Mouse (Mus musculus): ENCODE measurements around the gene Mecr.

The Mecr gene

DNA sequence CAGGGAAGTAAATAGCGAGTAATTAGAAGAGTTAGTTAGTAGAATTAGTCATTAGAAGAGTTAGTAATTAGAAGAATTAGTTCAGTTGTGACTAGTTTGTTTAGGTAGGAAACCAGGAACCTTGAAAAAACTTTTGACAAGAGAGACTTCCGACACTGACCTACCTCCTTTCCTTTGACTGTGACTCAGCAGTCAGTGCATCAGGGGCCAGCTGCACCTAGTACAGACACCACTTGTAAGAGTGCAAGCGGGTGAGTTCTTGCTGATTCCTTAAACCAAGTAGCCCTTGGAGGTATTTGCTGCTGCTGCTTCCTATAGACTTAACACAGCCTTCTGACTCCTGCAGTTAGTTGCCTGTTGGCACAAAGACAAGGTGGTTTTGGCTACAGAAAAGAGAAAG lies 47.4 kb downstream of the Mecr start:
- DNase-seq (ENCODE audit: low read depth, low spot score): peak; percentile 33

DNA sequence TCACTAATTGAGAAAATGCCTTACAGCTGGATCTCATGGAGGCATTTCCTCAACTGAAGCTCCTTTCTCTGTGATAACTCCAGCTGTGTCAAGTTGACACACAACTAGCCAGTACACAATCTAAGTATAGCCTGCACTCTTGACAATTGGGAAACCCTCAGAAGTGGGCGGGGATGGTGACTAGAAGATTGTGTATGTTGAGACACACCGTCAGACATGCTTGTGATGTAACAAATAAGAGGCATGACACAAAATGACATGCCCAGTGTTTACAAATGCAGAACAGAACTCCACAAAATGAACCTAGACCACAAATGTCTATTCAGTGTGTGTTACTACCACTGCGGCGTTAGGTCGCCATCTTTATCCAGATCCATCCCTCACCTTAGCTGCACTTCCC lies 53.8 kb downstream of the Mecr start:
- DNase-seq (ENCODE audit: low read depth, low spot score): no peak

DNA sequence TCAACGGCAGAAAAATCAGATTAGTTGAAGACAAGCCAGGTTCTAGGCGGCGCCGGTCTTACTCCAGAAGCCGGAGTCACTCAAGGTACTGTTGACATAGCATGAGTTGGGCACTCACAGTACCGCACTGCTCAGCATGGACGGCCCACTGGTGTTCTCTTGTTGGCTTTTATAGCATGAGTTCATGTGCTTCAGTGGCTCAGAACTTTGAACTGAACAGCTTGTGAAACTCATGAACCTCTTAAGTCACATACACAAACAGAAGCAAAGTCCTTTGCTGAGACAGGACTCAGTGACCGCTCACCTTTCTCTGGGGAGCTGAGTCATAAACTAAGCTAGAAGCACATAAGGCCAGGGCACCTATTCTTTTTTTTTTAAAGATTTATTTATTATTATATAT lies 54.5 kb downstream of the Mecr start:
- no peak for DNase-seq (ENCODE audit: low read depth, low spot score)

DNA sequence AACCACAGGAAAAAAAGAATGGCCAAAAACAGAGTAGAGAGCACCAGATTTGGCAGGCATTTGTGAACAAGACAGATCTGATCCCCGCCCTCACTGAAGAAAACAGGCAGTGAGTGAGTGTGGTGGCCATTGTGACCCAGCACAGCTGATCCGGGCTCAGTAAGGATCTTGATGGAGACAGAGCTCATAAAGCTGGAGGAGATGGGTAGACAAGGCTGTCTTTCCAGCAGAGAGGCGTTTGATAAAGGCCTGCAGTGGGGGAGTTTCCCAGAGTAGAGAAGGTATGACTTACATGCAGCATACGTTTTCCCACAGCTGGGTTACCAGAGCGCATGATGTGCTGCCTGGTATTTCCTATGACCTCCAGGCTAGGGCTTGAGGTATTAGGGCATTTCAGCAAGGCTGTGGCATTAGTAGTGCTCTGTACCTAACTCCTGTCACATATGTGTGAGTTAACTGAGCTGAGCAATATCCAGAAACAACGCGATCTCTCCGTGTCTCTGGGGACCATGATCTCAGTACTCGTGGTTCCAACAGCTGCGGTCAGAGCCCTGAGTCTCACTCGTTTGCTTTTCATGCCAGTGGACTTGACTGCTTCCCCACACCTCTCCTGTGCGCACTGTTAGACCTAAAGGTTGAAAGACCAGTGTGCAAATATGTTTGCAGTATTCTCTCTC lies 55.4 kb downstream of the Mecr start:
- DNase-seq (ENCODE audit: low read depth, low spot score): no peak

DNA sequence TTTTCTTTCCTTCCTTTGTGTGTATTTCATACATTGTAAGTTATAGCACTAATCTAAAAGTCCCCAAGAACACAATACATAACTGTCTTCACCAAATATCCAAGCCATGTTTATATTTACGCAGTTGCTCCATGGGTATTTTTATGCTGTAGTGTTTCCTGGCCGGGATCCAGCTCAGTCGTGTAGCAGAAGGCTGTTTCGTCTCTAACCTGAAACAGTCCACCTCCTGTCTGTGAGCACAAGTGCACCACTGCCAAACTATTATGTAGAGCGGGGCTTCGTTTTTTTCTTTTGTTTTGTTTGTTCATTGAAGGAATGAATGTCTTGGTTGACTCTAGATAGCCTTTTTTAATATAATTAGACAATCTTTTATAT lies 55.9 kb downstream of the Mecr start:
- no peak for DNase-seq (ENCODE audit: low read depth, low spot score)

DNA sequence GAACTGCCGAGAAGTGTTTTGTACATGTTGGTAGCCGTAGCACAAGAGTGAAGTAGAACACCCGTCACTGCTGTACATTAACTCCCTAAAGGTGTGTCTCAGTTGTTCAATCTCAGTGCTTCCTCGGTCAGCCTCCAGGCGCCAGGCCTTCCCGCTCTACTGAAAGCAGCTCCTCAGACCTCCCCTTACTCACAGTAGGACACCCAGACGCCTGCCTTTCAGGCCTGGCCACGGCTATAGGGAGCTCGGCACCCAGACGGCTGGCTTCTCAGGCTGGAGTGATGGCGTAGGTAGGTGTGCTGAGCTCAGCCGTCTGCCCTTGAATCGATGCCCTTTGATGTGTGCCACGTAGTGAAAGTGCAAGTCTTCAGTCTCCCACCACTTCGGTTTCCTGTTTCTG lies 57.8 kb downstream of the Mecr start:
- DNase-seq (ENCODE audit: low read depth, low spot score): peak; percentile 69

DNA sequence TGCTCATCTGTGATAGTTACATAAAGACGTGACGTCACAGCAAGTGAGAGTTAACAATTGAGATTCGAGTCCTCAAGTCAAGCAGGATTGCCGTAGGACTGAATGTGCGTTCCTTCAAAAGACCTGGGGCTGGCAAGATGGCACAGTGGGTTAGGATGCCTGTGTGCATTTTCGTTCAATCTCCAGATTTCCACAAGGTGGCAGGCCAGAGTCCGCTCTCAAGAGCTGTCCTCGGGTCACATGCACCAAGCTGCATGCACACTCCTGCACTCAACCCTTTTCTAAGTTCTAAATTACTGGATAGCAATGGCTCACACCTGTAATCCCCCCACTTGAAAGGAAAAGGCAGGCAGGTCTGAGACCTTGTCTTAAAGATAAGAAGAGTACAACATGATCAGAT lies 61.2 kb downstream of the Mecr start:
- DNase-seq (ENCODE audit: low read depth, low spot score): peak; percentile 71

DNA sequence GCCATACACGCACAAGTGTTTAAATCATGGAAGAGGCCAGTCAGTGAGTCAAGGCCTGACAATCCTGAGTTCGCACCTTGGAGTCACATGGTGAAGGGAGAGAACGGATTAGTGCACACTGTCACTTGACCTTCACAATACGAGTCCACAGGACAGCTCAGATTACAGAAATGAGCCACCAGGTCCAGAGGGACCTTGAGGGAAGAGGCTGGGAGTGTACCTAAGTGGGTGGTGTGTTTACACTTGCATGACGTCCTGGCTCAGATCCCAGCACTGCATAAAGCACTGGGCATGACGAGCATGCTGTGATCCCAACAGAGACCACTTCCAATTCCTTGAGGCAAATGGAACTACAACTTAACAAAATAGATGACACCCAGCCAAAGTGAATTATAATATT lies 63.2 kb downstream of the Mecr start:
- no peak for DNase-seq (ENCODE audit: low read depth, low spot score)

DNA sequence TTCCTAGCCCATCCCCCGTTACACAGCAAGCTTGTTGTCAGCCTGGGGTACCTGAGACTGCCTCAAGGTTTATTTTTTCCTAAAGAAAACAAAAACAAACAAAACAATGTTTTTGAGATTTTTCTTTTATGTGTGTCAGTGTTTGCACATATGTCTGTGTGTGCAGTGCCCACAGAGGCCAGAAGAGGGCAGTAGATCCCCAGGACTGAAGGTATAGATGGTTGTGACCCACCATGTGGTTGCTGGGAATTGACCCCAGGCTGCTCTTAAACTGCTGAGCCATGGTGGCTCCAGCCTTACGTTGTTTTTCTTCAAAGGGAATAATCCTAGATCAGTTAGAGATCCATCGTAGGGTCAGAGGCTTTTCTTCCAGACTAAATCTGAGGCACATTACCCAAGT lies 64.6 kb downstream of the Mecr start:
- DNase-seq (ENCODE audit: low read depth, low spot score): peak; percentile 71

DNA sequence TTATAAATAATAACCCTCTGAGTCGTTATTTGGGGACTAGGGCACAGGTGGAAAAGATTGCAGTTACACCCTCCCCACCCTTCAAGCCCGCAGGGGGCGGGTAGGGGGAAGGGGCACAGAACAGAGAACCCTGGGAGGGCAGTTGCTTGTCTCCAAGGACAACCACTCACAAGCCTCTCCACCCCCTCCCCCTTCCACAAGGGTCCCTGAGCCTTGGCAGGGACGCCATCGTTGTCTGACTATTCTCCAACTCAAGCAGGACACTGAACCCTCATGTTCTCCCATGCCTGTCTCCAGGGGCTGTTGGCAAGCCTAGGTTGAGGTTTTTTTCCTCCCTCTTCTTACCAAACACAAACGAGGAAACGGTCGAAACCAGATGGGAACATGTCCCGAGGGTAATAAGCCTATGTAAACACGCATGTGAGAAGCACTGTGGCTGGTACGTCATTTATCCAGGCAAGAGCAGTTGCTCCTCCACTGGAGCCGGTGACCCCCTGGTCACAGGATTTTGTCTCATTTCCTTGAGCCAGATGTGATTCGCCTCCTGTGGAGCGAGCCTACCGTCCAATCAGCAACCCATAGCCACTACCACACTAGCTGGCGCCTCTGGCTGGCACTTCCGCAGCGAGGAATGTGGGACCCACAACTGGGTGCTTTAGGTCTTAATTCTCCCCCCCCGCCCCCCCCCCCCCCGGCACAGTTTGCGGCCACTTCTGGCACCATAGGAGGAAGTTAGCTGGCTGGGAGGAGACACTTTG lies 67.1 kb downstream of the Mecr start:
- DNase-seq (ENCODE audit: low read depth, low spot score): no peak

DNA sequence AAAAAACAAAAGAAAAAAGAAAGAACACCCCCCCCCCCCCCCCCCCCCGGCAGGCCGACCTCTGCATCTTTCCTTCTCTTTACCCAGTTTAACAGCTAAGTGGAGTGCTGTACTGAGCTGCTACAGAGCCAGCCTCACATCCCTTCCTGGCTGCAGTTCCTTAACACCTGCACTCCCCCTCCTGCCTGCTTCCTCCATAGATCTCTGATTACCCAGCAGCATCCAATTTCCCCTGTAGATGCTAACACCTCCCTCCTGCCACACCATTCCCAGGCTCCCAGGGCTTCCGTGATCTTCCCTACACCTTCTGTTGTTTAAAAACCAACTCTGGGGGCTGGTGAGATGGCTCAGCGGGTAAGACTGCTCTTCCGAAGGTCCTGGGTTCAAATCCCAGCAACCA lies 68.3 kb downstream of the Mecr start:
- peak; percentile 44 for DNase-seq (ENCODE audit: low read depth, low spot score)

DNA sequence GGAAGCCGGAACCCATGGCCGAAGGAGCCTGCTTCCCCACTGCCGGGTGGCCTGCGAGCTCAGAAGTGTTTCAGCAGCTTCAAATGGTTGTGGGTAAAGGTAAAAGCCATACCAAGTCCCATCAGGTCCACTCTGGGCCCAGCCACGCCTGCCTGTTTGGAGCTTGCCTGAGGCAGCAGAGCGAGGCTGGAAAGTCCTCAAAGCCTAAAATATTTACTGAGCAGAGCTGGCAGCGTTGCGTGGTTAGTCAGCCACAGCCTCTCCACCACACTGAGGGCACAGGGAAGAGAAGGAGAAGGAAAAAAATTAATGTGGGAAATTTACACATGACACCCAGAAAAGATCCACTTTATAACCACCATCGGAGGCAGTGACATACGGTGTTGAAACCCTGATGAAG lies 70.3 kb downstream of the Mecr start:
- DNase-seq (ENCODE audit: low read depth, low spot score): no peak

DNA sequence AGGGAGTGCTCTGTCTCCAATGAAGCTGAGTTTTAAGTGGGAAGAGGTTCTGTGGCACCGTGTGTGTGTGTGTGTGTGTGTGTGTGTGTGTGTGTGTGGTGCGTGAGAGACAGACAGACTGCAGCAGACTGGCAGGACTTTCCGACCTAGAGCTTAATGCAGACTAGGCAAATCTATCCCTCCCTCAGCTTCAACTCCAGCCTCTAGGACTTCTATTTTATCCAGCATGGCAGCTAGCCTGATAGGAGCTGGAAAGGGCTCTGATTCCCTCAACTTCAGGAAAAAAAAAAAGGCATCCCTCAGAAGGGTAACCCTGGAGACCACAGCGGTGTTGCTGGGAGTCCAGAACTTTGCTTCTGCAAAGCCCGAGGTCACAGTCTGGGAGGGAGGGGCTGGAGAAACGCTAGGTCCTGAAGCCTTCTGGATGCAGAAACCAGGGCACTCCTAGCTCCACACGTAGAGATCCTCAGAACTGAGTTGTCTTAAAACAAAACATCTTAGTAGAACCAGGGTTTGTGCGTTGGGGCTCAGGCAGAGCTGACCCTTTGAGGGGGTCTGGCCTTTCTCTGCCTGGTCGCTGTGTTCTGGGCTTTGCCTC lies 70.9 kb downstream of the Mecr start:
- no peak for DNase-seq (ENCODE audit: low read depth, low spot score)

DNA sequence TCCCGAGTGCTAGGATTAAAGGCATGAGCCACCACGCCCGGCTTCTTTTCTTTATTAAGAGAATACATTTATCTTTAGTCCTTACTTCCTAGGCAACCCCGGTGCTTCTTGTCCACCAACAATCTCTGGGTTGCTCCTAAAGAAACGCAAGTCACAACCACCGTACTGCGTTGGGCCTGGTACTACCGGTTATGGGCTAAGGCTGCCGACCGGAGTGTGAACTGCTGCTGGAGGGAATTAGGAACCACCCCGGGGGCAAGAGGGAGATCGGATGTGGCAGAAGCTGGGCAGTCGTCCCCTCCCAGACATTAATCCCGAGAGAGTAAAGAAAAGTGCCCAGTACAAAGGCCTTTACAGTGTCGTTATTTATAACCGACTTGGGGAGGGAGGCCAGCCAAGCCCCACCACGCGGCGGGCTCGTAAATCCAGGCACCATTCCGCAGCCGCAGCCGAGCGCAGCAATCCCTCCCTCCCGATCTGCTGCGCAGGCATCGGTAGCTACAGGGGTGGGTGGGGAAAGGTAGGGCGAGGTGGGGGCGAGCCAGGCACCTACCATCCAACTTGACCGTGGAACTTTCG lies 71.7 kb downstream of the Mecr start:
- peak; percentile 22 for DNase-seq (ENCODE audit: low read depth, low spot score)

DNA sequence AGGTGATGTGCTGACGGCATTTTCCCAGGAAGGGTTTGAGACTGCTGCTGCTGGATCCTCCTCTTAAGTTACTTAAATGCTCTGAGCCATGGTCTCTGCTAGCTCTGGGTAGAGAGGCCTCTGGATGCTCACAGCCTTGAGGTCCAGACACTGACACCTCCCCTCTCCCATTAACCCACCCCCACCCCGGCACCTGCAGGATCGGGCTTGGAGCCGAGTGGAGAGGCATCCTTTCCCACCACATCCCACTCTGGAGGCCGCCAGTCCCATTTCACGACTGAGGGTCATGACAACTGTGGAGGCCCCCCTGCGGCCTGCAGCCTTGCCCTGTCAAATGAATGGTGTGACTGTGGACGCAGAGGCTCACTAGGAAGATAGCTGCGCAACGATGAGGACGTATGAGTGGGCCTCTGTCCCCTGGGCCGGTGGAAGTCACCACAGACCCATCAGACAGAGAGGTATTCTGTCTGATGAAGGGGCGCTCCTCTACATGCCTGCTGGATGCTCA lies 72.6 kb downstream of the Mecr start:
- DNase-seq (ENCODE audit: low read depth, low spot score): no peak

DNA sequence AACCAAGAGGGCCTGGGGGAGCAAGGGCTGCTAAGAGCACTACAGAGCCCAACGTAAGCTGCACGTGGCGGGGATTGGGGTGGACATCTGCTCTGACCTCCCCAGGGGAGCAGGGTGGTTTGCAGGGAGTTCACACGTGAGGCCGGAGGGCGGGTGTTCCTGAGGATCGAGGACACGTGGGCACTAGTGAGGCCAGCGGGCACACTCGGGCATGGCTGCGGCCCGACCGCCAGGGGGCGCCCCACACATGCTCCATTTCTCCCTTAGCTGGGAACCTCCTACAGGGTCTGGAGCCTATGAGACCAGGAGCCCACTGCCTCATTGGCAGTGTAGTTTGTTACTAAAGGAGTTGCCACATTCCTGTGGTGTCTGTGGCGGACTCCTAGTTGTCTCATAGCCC lies 73.2 kb downstream of the Mecr start:
- DNase-seq (ENCODE audit: low read depth, low spot score): peak; percentile 76

DNA sequence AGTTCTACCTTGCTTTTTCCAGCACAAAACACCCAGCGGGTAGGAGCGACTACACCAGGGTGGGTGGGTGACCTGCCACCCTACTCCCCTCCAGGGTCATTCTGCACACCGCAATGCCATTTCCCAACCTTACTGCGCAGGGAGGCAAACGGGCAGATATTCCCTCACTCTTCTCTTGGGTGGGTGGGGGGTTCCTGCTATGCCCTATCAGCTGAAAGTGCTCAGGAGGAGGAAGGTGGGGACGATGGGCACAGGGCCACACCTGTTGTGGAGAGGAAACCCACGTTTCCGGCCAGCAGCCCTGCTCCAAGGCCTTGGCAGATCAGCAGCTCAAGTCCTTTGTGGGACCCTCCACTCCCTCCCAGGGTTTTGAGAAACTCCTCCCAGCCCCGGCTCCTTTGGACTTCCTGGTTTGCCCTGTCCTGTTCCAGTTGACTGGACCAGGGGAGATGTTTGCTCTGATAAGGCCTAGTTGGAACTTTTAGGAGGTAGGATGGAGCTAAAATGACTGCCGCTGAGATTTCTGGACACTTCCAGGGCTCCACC lies 73.8 kb downstream of the Mecr start:
- no peak for DNase-seq (ENCODE audit: low read depth, low spot score)

All from R1 (cell line).